ENCODE assay signal across 8 mouse cellular contexts in the genomic region with DNA sequence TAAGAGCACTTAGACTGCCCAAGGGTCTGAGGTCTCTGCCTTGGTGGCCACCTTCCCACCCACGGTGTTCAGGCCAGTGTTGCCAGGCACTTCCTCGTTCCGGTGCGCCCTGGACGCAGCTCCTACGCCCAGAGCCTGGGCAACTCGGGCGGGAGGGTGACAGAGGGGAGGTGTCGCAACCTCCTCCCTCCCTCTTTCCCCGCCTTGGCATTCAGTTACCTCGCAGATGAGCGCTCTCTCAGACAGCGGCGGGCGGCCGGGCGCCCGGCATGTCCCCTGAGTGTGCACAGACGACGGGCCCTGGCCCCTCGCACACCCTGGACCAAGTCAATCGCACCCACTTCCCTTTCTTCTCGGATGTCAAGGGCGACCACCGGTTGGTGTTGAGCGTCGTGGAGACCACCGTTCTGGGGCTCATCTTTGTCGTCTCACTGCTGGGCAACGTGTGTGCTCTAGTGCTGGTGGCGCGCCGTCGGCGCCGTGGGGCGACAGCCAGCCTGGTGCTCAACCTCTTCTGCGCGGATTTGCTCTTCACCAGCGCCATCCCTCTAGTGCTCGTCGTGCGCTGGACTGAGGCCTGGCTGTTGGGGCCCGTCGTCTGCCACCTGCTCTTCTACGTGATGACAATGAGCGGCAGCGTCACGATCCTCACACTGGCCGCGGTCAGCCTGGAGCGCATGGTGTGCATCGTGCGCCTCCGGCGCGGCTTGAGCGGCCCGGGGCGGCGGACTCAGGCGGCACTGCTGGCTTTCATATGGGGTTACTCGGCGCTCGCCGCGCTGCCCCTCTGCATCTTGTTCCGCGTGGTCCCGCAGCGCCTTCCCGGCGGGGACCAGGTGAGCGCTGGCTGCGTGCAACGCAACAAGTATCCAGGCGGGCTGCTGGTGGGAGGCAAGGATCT. TPM values are rescaled to one million over a fixed set of nuclear protein-coding genes. Genes with fewer than 3 reads are reported as not detected.
DNase-seq lines count a peak whose midpoint lies in the region; ATAC-seq and TF ChIP-seq lines count a peak whose summit lies in the region.

A gene (plus strand): TSS at position 214 of the 901 bp plus-strand sequence.

- TF ChIP-seq CTCF in midbrain, postnatal 0 days (IDR thresholded peaks at IDR 0.05): no peak

- H3K4me3 ChIP-seq in heart, embryonic 15.5 days: peak within 1 kb of the TSS; percentile 35
- H3K4me3 ChIP-seq in forebrain, embryonic 14.5 days (ENCODE audit: low read depth, low read length): peak within 1 kb of the TSS; percentile 24
- H3K4me3 ChIP-seq in liver, embryonic 11.5 days (ENCODE audit: low read depth, low read length): peak within 1 kb of the TSS; percentile 37
- peak within 1 kb of the TSS; percentile 38 for H3K4me3 ChIP-seq in midbrain, postnatal 0 days (ENCODE audit: low read depth, low read length)

- DNase-seq in heart, postnatal 25 days (ENCODE audit: low spot score): no peak
- DNase-seq in ZHBTc4 (ENCODE audit: low read depth, low spot score): peak; percentile 58
- peak; percentile 5 for DNase-seq in forebrain, embryonic 14.5 days (ENCODE audit: low spot score)
- DNase-seq in liver, embryonic 11.5 days (ENCODE audit: low spot score): no peak
- DNase-seq in midbrain, postnatal 0 days (ENCODE audit: low spot score): peak; percentile 9
- no peak for DNase-seq in frontal cortex, postnatal 25 days (ENCODE audit: low spot score in 2 of 2)
- no peak for DNase-seq in left cerebral cortex, adult 8-10 months (ENCODE audit: low spot score in 2 of 2)

- H3K36me3 ChIP-seq in heart, embryonic 15.5 days: no peaks in the 10 kb centered on the region
- H3K36me3 ChIP-seq in forebrain, embryonic 14.5 days (ENCODE audit: control insufficient read depth, insufficient read depth, low read length): no peaks in the 10 kb centered on the region
- no peaks in the 10 kb centered on the region for H3K36me3 ChIP-seq in liver, embryonic 11.5 days (ENCODE audit: control insufficient read depth, insufficient read depth, low read length)
- no peaks in the 10 kb centered on the region for H3K36me3 ChIP-seq in midbrain, postnatal 0 days (ENCODE audit: insufficient read depth, low read length)

- H3K9me3 ChIP-seq in heart, embryonic 15.5 days (replicated peaks): no peaks in the 10 kb centered on the region
- no peaks in the 10 kb centered on the region for H3K9me3 ChIP-seq in forebrain, embryonic 14.5 days (replicated peaks; ENCODE audit: control insufficient read depth, low read length)
- no peaks in the 10 kb centered on the region for H3K9me3 ChIP-seq in liver, embryonic 11.5 days (ENCODE audit: control insufficient read depth, low read length)
- H3K9me3 ChIP-seq in midbrain, postnatal 0 days (ENCODE audit: low read length): no peaks in the 10 kb centered on the region

- ATAC-seq in heart, embryonic 15.5 days (replicated peaks; ENCODE audit: insufficient number of reproducible peaks, insufficient read depth, low FRiP score, low read depth): no peak
- peak; percentile 44; the same call in 1 of the 2 replicates for ATAC-seq in forebrain, embryonic 14.5 days
- ATAC-seq in liver, embryonic 11.5 days (replicated peaks; ENCODE audit: low FRiP score): no peak
- ATAC-seq in midbrain, postnatal 0 days (ENCODE audit: low FRiP score): peak; percentile 56

- no peak within 1 kb of the TSS for H3K27ac ChIP-seq in heart, embryonic 15.5 days
- H3K27ac ChIP-seq in forebrain, embryonic 14.5 days (ENCODE audit: low read depth, low read length): no peak within 1 kb of the TSS
- H3K27ac ChIP-seq in liver, embryonic 11.5 days (ENCODE audit: low read depth, low read length): no peak within 1 kb of the TSS
- no peak within 1 kb of the TSS for H3K27ac ChIP-seq in midbrain, postnatal 0 days (ENCODE audit: low read depth, low read length)

- peaks cover 67% of the 10 kb centered on the region for H3K27me3 ChIP-seq in heart, embryonic 15.5 days
- H3K27me3 ChIP-seq in forebrain, embryonic 14.5 days (replicated peaks; ENCODE audit: control insufficient read depth, insufficient read depth, low read length): peaks cover 34% of the 10 kb centered on the region
- H3K27me3 ChIP-seq in liver, embryonic 11.5 days (replicated peaks; ENCODE audit: control insufficient read depth, insufficient read depth, low read length): peaks cover 50% of the 10 kb centered on the region
- H3K27me3 ChIP-seq in midbrain, postnatal 0 days (ENCODE audit: insufficient read depth, low read length): peaks cover 34% of the 10 kb centered on the region

- H3K4me1 ChIP-seq in heart, embryonic 15.5 days (replicated peaks): peaks cover 8% of the 10 kb centered on the region
- H3K4me1 ChIP-seq in forebrain, embryonic 14.5 days (ENCODE audit: control insufficient read depth, insufficient read depth, low read length): 0 out of 2 replicates have a peak, but pooled peaks cover 4% of the 10 kb centered on the region
- H3K4me1 ChIP-seq in liver, embryonic 11.5 days (replicated peaks; ENCODE audit: control insufficient read depth, insufficient read depth, low read length): no peaks in the 10 kb centered on the region
- no peaks in the 10 kb centered on the region for H3K4me1 ChIP-seq in midbrain, postnatal 0 days (ENCODE audit: insufficient read depth, low read length)

- intact Hi-C loops in heart, postnatal 25 days (cut with DNase I): no loop called here

- H3K4me2 ChIP-seq in heart, embryonic 15.5 days: peak within 1 kb of the TSS; percentile 55
- peak within 1 kb of the TSS; percentile 49 for H3K4me2 ChIP-seq in forebrain, embryonic 14.5 days (ENCODE audit: low read length)
- peak within 1 kb of the TSS; percentile 62 for H3K4me2 ChIP-seq in liver, embryonic 11.5 days
- H3K4me2 ChIP-seq in midbrain, postnatal 0 days (ENCODE audit: low read depth, low read length, poor library complexity, severe bottlenecking): peak within 1 kb of the TSS; percentile 69

- H3K9ac ChIP-seq in heart, embryonic 15.5 days: no peak within 1 kb of the TSS
- H3K9ac ChIP-seq in forebrain, embryonic 14.5 days (ENCODE audit: low read length): no peak within 1 kb of the TSS
- no peak within 1 kb of the TSS for H3K9ac ChIP-seq in liver, embryonic 11.5 days (ENCODE audit: low read depth, low read length)
- peak within 1 kb of the TSS; percentile 33 for H3K9ac ChIP-seq in midbrain, postnatal 0 days (replicated peaks; ENCODE audit: low read length, poor library complexity, severe bottlenecking)

- under 1% methylated on average over 77 of the region's 77 CpGs for WGBS in heart, embryonic 15.5 days
- WGBS in forebrain, embryonic 14.5 days: under 1% methylated on average over 77 of the region's 77 CpGs
- 2% methylated on average over 77 of the region's 77 CpGs for WGBS in liver, embryonic 11.5 days
- under 1% methylated on average over 77 of the region's 77 CpGs for WGBS in midbrain, postnatal 0 days

RNA-seq across cellular contexts. Expression of the gene that starts here (rescaled TPM):
- 0.29 and 0.65 TPM in 2 replicates for polyA plus RNA-seq in heart, embryonic 15.5 days (2015; fragmentation: Nextera tagmentation; extraction: Ambion mirVana)
- total RNA-seq in heart, postnatal 25 days (2021): under 1 TPM in 1 of 2 experiments, not detected in 1; 0.20 TPM
- polyA plus RNA-seq in forebrain, embryonic 14.5 days (2014; fragmentation: Nextera tagmentation; extraction: Ambion mirVana): 0.17 TPM in 1 of 2 replicates, not detected in the other
- 1.1 TPM in 2 replicates for polyA plus RNA-seq in liver, embryonic 11.5 days (2014; fragmentation: Nextera tagmentation; extraction: Ambion mirVana)
- total RNA-seq in midbrain, postnatal 0 days (2014; rRNA removed): 0.16 TPM in 1 of 2 replicates, not detected in the other
- 0.12 and 0.51 TPM in 2 replicates for polyA plus RNA-seq in midbrain, postnatal 0 days (2015; fragmentation: Nextera tagmentation; extraction: Ambion mirVana)
- under 1 TPM in 1 of 4 experiments, not detected in 3; 0.35 TPM for total RNA-seq in left cerebral cortex, adult 8-10 months (2022)

Comparison
In these comparisons a context has a peak if more than half of its experiments do, and no peak if none do; other contexts are left out.
1. Peak in DNase-seq, ATAC-seq, H3K4me3 ChIP-seq and H3K4me2 ChIP-seq in forebrain, embryonic 14.5 days; RNA of the gene not detected or under 1 TPM.
2. Peak in DNase-seq, ATAC-seq, H3K4me3 ChIP-seq, H3K9ac ChIP-seq and H3K4me2 ChIP-seq in midbrain, postnatal 0 days; RNA of the gene not detected or under 1 TPM.